Mouse (Mus musculus) liver, embryonic 13.5 days (tissue): ENCODE measurements around the gene Spred1. TPM values are rescaled to one million over a fixed set of nuclear protein-coding genes. Genes with fewer than 3 reads are reported as not detected.
"Not testable (repeated sequence)": the region's sequence is repeated elsewhere in the genome, so short reads cannot be mapped to it uniquely, and the experiment has no call there.

Experiments used
- ATAC-seq: fragments of 200-750 bp; cut with Nextera tagmentation; 2 replicates; pipeline ENCODE4 v1.8.0; 2017; ENCODE audit warnings: low read depth, mild to moderate bottlenecking, moderate number of reproducible peaks, moderate library complexity
- DNase-seq: peaks from one replicate; pipeline ENCODE4 v3.0.0; 2022
- H3K27ac ChIP-seq: fragments of 300-500 bp; sonication (generic); 2 replicates; pipeline ENCODE4 v1.5.1; 2015; ENCODE audit warnings: moderate library complexity, mild to moderate bottlenecking, inconsistent platforms
- H3K27me3 ChIP-seq: fragments of 300-500 bp; sonication (generic); 2 replicates; pipeline ENCODE4 v1.6.1; 2015; ENCODE audit warnings: mild to moderate bottlenecking, inconsistent platforms
- H3K36me3 ChIP-seq: fragments of 300-500 bp; sonication (generic); 2 replicates; pipeline ENCODE4 v1.6.1; 2015; ENCODE audit warnings: mild to moderate bottlenecking, inconsistent platforms
- H3K4me1 ChIP-seq: fragments of 300-500 bp; sonication (generic); replicated peaks from 2 replicates; pipeline ENCODE4 v1.6.1; 2015; ENCODE audit warnings: inconsistent platforms
- H3K4me2 ChIP-seq: fragments of 300-500 bp; sonication (generic); 2 replicates; pipeline ENCODE4 v1.6.1; 2015; ENCODE audit warnings: inconsistent platforms, mild to moderate bottlenecking, moderate library complexity
- H3K4me3 ChIP-seq: fragments of 300-500 bp; sonication (generic); replicated peaks from 2 replicates; pipeline ENCODE4 v1.5.1; 2015; ENCODE audit warnings: mild to moderate bottlenecking, inconsistent platforms
- H3K9ac ChIP-seq: fragments of 300-500 bp; sonication (generic); 2 replicates; pipeline ENCODE4 v1.6.1; 2015; ENCODE audit warnings: mild to moderate bottlenecking, inconsistent platforms
- H3K9me3 ChIP-seq: fragments of 300-500 bp; sonication (generic); replicated peaks from 2 replicates; pipeline ENCODE4 v1.6.1; 2016; ENCODE audit warnings: inconsistent platforms
- WGBS: fragments of 180-500 bp; shearing (Covaris S2); methylation state at CpG from one replicate; pipeline ENCODE4 v1.1.7; 2015; ENCODE audit not compliant: insufficient replicate concordance; 5-methylcytosine and 5-hydroxymethylcytosine counted together
- polyA plus RNA-seq: library from polyadenylated mRNA; unstranded; fragments of >200 nt; fragmentation: Nextera tagmentation; extraction: Ambion mirVana; gene quantifications from 2 replicates; pipeline ENCODE4 v1.2.1, GENCODE M21; 2015

Gene Spred1
- polyA plus RNA-seq, 1 experiment from 2014 or later = 2.6 TPM

DNA sequence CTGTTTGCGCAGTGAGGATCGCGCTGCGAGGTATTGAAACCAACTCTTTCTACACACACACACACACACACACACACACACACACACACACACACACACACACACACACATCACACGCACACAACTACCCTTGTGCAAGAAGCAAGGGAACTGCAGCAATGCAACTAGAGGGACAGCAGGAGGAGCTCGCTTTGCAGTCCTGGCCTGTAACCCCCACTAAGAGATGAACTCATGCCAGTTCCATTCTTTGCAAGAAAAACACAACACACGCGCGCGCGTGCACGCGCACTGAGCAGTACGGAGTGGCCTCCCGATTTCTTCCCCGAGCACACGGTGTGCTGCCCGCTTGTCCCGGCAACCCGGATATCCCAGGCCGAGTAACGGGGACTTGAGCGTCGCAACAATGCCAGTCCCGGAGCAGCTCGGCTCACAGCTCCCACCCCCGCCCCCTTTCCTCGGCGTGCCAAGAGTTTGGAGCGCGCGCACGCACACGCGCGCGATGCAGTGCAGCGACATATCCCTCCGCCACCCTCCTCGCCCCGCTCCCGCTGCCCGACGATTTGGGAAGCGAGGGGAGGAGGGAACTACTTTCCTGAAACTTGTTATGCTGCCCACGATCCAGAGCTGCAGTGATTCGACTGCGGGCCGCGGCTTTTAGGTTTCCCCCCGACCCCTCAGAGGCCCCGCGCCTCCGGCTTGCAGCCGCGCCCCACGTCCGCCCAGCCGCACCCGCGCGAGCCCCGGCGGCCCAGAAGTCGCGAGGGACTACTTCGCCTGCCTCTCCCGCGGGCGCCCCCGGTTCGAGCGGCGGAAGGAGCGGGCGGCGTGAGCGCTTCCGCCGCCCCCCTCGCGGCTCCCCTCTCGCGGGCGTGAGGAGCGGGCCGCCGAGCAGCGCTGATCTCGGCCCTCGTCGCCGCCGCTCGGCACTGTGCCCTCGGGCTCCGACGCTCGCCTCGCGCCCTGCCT, 645 bp upstream of the Spred1 start:
- H3K27ac ChIP-seq = peak overlapping the region; percentile 88
- peak overlapping the region; percentile 90 for H3K9ac ChIP-seq
- no peaks in the 10 kb centered on the region for H3K36me3 ChIP-seq
- ATAC-seq = peak; percentile 65
- H3K4me1 ChIP-seq = peaks cover 20% of the 10 kb centered on the region
- DNase-seq = peak; percentile 70
- WGBS = under 1% methylated on average over 77 of the region's 101 CpGs
- peak overlapping the region; percentile 94 for H3K4me2 ChIP-seq
- no peaks in the 10 kb centered on the region for H3K9me3 ChIP-seq
- no peaks in the 10 kb centered on the region for H3K27me3 ChIP-seq
- H3K4me3 ChIP-seq = peak overlapping the region; percentile 80

DNA sequence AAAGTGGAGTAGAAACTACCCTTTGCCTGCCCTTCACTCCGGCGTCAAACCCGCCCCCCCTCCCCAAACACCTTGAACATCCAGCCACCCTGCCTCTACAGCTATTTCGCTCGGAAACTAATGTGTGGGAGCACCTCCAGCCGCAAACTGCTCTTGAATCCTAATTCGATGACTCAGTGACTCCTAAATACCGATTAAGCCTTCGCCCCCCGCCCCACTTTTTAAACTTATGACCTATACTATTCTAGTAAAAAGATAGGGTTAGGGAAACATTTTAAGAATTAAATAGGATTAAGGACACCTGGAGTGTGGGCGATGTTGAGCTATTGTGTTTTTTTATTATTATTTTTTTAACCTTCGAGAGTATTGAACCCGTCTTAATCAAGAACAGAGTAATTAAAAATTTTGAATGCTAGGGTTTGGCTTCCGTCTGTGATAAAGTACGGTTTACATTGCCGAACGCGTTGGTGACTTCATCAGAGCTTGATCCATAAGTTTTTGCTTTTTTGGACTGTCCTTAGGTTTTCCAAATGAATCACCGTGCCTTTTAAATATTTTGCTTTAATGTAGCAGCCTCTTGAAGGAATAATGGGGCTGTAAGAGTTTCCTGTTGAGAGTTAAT, 921 bp downstream of the Spred1 start:
- no peaks in the 10 kb centered on the region for H3K36me3 ChIP-seq
- H3K9me3 ChIP-seq = no peaks in the 10 kb centered on the region
- peak overlapping the region; percentile 88; the same call in 1 of the 2 replicates for H3K27ac ChIP-seq
- H3K4me2 ChIP-seq = peak overlapping the region; percentile 94
- H3K9ac ChIP-seq = peak overlapping the region; percentile 90
- no peak for ATAC-seq
- no peak for DNase-seq
- H3K27me3 ChIP-seq = no peaks in the 10 kb centered on the region
- H3K4me1 ChIP-seq = peaks cover 23% of the 10 kb centered on the region
- WGBS = under 1% methylated on average over 19 of the region's 19 CpGs
- H3K4me3 ChIP-seq = peak overlapping the region; percentile 80

DNA sequence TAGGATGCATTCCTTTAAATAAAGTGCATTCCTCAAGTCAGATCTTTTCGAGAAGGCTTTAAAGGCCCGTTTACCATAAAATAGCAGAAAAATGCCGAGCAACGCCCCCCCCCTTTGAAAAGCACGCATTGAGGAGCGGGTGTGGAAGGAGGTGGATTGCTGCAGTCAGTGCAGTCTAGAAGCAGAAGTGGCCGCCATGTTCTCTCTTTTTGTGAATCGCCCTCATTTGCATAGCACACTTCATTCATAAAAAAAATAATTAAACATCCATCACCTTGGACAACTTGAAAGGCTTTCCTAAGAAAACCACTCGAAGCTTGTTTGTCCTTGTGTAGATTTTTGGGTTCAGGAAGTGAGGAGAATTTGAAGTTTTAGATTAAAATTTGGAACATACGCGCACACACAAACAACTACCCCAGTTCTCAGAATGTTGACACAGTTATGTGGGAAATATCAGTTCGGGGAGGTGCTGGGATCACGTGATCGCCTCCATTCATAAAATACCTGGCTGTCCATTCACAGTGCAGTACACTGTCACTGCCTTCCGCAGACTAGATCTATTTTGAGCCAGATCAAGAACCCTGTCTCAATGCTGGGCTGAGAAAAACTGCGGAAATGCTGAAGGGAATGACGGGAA, 1.6 kb downstream of the Spred1 start:
- 2% methylated on average over 17 of the region's 17 CpGs for WGBS
- H3K9me3 ChIP-seq = no peaks in the 10 kb centered on the region
- H3K4me2 ChIP-seq = peak overlapping the region; percentile 94
- peak overlapping the region; percentile 90 for H3K9ac ChIP-seq
- H3K27me3 ChIP-seq = no peaks in the 10 kb centered on the region
- H3K27ac ChIP-seq = peak overlapping the region; percentile 3; the same call in 1 of the 2 replicates
- DNase-seq (peak; percentile 69), ATAC-seq (peak; percentile 79)
- no peaks in the 10 kb centered on the region for H3K36me3 ChIP-seq
- peak overlapping the region; percentile 80 for H3K4me3 ChIP-seq
- peaks cover 29% of the 10 kb centered on the region for H3K4me1 ChIP-seq

DNA sequence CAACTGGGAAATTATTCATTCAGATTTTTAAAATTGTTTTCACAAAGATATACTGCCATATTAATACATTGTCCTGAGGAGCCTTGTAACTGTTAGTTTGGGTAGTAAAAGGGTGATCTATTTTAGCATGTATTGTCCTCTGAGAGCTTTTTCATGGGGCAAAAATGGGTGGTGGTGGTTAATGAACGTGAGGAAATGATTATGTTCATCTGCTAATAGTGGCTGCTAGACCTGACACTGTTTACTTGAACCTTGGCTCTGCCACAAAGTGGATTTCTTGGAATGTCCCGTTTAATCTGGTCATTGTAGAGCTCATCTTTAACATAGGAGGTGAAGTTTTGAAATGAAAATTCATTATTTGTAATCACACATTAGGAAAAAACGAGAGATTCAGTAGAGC, 2.5 kb downstream of the Spred1 start:
- DNase-seq (no peak), ATAC-seq (no peak)
- Histone ChIP-seq H3K4me2 (peak overlapping the region; percentile 15; the same call in 1 of the 2 replicates), H3K9ac (no peak overlapping the region), H3K27me3 (no peaks in the 10 kb centered on the region), H3K9me3 (no peaks in the 10 kb centered on the region), H3K4me1 (peaks cover 38% of the 10 kb centered on the region), H3K4me3 (0 out of 2 replicates have a peak overlapping the region, but pooled peaks have one; percentile 3), H3K27ac (no peak overlapping the region), H3K36me3 (no peaks in the 10 kb centered on the region)
- 37% methylated on average over 3 of the region's 3 CpGs for WGBS

DNA sequence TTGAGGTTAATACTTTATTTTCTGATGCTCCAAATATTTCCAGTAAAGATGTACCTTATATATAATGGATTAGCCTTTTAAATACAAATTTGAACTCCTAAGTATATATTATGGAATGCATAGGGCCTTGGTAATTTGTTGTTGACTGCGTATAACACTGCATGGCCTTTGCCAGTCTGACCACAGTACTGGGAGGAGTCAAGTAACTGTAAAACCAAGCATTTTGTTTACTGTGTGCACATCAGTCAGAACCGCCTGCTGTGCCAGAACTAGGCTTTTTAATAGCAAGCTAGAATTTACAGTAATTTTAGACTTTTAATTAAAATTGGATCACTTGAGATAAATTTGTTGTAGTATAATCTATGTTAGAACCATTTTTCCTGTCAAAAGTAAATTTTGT, 3.7 kb downstream of the Spred1 start:
- Histone ChIP-seq H3K4me3 (no peak overlapping the region), H3K36me3 (no peaks in the 10 kb centered on the region), H3K27me3 (no peaks in the 10 kb centered on the region), H3K4me1 (peaks cover 27% of the 10 kb centered on the region), H3K4me2 (no peak overlapping the region), H3K27ac (no peak overlapping the region), H3K9ac (no peak overlapping the region), H3K9me3 (no peaks in the 10 kb centered on the region)
- ATAC-seq (no peak), DNase-seq (no peak)
- WGBS = 63% methylated on average over 2 of the region's 2 CpGs

DNA sequence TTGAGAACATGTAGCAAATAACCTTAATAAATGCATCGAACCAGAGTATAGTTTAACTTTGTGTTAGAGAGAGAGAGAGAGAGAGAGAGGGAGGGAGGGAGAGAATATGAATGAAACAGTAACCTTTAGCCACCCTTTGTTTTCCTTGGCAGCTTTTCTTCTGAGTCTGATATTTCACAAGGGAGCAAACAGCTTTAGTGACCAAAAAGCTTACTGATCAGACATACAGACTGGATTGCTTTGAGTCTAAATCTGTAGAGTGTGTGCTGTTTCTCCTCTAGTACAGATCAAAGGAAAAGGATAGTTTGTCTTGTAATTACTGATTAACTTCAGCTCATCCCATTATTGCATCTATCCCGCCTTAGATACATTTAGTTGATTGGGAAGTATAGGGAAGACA, 8.0 kb downstream of the Spred1 start:
- no peak overlapping the region for H3K27ac ChIP-seq
- H3K4me2 ChIP-seq = no peak overlapping the region
- H3K27me3 ChIP-seq = no peaks in the 10 kb centered on the region
- ATAC-seq (peak; percentile 57; the same call in 1 of the 2 replicates), DNase-seq (no peak)
- WGBS = 67% methylated on average over 2 of the region's 2 CpGs
- H3K4me1 ChIP-seq = peaks cover 21% of the 10 kb centered on the region
- no peaks in the 10 kb centered on the region for H3K36me3 ChIP-seq
- H3K4me3 ChIP-seq = no peak overlapping the region
- no peaks in the 10 kb centered on the region for H3K9me3 ChIP-seq
- no peak overlapping the region for H3K9ac ChIP-seq

DNA sequence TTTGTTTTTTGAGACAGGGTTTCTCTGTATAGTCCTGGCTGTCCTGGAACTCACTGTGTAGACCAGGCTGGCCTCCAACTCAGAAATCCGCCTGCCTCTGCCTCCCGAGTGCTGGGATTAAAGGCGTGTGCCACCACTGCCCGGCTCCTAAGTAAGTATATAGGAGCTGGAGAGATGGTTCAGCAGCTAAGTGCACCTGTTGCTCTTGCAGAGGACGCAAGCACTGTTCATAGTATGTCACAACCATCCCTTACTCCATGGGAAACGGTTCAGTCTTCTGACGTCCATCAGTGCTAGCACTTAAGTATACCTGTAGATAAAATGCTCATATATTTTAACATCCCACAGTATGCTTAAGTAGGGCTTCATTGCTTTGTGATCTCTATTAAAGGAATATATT, 9.9 kb downstream of the Spred1 start:
- not testable (repeated sequence) for H3K9me3 ChIP-seq, H3K27me3 ChIP-seq, ATAC-seq, H3K36me3 ChIP-seq, H3K9ac ChIP-seq, DNase-seq, H3K4me3 ChIP-seq, H3K4me2 ChIP-seq, H3K27ac ChIP-seq
- peaks cover 22% of the 10 kb centered on the region for H3K4me1 ChIP-seq
- 75% methylated on average over 7 of the region's 7 CpGs for WGBS

DNA sequence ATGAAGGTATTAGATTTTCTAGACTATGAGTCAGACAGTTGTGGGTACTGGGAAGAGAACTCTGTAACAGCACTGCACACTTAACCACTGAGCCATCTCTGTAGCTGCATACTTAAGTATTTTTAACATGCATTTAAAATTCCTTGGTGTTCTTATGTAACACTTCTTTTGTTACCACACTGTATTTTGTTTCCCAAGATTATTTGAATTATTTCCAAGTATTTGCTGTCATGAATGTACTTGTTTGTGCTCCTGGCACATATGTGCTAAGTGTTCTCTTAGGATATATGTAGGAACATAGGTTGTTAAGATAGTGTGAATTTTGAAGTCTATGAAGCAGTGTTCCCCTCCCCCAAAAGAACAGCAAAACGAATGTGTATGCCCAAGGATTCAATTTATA, 10.7 kb downstream of the Spred1 start:
- Histone ChIP-seq H3K9ac (no peak overlapping the region), H3K4me1 (peaks cover 23% of the 10 kb centered on the region), H3K9me3 (no peaks in the 10 kb centered on the region), H3K27ac (no peak overlapping the region), H3K36me3 (no peaks in the 10 kb centered on the region), H3K4me3 (no peak overlapping the region), H3K4me2 (no peak overlapping the region), H3K27me3 (no peaks in the 10 kb centered on the region)
- 41% methylated on average over 1 of the region's 1 CpGs for WGBS
- no peak for ATAC-seq
- DNase-seq = no peak

DNA sequence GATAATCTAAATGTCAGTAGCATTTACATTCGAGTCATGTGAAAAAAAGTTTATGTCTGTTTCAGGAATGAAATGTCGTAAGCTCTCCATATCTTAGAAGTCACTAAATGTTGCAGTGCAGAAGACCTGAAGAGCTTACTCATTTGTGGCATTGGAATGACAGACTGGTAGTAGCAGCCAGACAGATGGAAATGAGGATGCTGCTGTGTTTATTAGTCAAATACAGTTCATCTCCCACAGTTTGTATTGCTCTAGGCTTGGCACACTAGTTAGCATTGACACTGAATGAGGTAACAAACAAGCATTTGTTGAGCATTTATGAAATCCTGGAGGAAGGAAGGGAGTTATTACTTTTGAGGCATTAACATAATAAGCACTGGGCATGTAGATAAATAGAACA, 12.4 kb downstream of the Spred1 start:
- Histone ChIP-seq H3K4me2 (no peak overlapping the region), H3K27ac (no peak overlapping the region), H3K27me3 (no peaks in the 10 kb centered on the region), H3K4me1 (peaks cover 10% of the 10 kb centered on the region), H3K36me3 (no peaks in the 10 kb centered on the region), H3K9me3 (no peaks in the 10 kb centered on the region), H3K9ac (no peak overlapping the region), H3K4me3 (no peak overlapping the region)
- ATAC-seq (no peak), DNase-seq (no peak)
- WGBS = 74% methylated on average over 2 of the region's 2 CpGs

DNA sequence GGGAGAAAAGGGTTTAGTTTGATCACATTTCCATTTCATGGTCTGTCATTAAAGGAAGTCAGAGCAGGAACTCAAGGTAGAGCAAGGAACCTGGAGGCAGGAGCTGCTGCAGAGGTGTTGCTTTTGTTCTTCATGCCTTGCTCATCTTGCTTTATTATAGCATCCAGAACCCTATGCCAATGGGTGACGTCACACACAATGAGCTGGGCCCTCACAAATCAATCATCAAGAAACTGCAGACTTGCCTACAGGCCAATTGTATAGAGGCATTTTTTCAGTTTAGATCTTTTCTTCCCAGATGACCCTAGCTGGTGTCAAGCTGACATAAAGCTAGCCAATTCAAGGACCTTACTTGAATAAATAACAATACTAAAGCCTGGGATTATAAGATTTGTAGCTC, 16.6 kb downstream of the Spred1 start:
- Histone ChIP-seq H3K4me1 (peaks cover 19% of the 10 kb centered on the region), H3K9me3 (no peaks in the 10 kb centered on the region), H3K36me3 (no peaks in the 10 kb centered on the region), H3K27ac (no peak overlapping the region), H3K4me3 (no peak overlapping the region), H3K9ac (no peak overlapping the region), H3K4me2 (no peak overlapping the region), H3K27me3 (no peaks in the 10 kb centered on the region)
- DNase-seq (no peak), ATAC-seq (no peak)
- 77% methylated on average over 1 of the region's 1 CpGs for WGBS

DNA sequence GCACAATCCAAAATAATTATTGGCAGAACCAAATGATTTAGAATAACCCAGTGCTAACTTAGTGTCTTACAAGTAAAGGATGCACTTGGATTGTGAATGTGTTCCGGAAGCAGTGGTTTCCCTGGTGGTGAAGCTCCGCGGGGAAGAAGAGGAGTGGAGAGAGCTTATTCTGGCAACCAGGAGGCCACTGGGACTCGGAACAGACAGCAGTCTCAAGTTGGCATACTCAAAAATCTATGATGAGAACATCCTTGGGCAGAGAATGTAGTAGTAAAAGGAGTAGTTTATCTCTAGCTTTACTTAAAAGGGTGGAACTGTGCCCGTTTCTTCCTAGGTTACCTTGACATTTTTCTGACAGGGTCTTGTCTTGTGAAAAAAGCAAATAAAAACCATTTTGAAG, 17.8 kb downstream of the Spred1 start:
- ATAC-seq (no peak), DNase-seq (no peak)
- Histone ChIP-seq H3K9ac (no peak overlapping the region), H3K4me2 (no peak overlapping the region), H3K27me3 (no peaks in the 10 kb centered on the region), H3K27ac (no peak overlapping the region), H3K4me3 (no peak overlapping the region), H3K4me1 (peaks cover 19% of the 10 kb centered on the region), H3K9me3 (no peaks in the 10 kb centered on the region), H3K36me3 (no peaks in the 10 kb centered on the region)
- 61% methylated on average over 5 of the region's 5 CpGs for WGBS
